Mouse (Mus musculus): Measurements from ENCODE around the gene Cyp4a32. TPM values are rescaled to one million over a fixed set of nuclear protein-coding genes. Genes with fewer than 3 reads are reported as not detected.
"Not testable (repeated sequence)": the region's sequence is repeated elsewhere in the genome, so short reads cannot be mapped to it uniquely, and the experiment has no call there.

Cyp4a32 gene
- total RNA-seq (2015; ENCODE audit: low replicate concordance), result not detected in 2 replicates
- not detected in 2 replicates for total RNA-seq (2017; ENCODE audit: low replicate concordance)

DNA sequence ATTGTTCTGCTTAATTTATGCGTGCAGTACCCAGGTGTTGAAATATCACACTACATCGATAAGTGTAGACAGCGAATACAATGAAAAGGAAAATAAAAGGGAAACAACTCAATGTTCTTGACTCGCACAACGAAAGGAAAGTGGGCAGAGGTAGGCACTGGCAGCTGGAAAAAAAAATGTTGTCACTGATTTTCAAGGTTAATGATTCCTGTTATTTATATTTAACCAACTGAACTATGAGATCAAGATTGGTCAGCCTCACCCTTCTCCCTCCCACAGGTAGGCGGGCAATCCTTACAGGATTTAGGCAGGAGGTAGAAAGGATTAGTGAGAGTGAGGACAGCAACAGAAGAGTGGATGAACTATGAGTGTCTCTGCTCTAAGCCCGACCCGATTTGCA lies at the start of gene Cyp4a32:
Cyp4a32 (plus strand) TSS at position 359 of the 400 bp plus-strand sequence.
- ATAC-seq (replicated peaks; ENCODE audit: low FRiP score, poor library complexity, severe bottlenecking), result not testable (repeated sequence)

DNA sequence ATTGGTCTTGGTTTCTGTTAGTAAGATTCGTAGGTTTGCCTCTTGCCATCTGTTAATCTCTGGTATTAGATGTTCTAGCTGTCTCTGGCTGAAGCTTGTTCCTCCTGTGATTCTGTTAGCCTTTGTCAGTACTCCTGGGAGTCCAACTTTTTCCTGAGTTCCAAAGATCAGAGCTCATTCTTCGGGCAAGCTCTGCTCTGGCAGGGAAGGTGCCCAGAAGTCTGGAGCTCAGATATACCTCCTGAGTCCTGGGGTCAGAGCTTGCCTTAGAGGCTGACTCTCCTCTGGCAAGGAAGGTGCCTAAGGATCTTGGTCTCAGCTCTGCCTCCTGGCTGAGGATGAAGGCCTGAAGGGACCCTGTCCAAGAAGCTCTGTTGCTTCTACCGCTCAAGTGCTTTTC lies 48.0 kb upstream of the Cyp4a32 start:
- ATAC-seq (replicated peaks; ENCODE audit: low FRiP score, poor library complexity, severe bottlenecking), result no peak

- ATAC-seq (replicated peaks; ENCODE audit: low FRiP score, poor library complexity, severe bottlenecking), result no peak
These were observed 45.3 kb upstream of the Cyp4a32 start for GRCm38 (mm10) chr4:115555513-115555912.

DNA sequence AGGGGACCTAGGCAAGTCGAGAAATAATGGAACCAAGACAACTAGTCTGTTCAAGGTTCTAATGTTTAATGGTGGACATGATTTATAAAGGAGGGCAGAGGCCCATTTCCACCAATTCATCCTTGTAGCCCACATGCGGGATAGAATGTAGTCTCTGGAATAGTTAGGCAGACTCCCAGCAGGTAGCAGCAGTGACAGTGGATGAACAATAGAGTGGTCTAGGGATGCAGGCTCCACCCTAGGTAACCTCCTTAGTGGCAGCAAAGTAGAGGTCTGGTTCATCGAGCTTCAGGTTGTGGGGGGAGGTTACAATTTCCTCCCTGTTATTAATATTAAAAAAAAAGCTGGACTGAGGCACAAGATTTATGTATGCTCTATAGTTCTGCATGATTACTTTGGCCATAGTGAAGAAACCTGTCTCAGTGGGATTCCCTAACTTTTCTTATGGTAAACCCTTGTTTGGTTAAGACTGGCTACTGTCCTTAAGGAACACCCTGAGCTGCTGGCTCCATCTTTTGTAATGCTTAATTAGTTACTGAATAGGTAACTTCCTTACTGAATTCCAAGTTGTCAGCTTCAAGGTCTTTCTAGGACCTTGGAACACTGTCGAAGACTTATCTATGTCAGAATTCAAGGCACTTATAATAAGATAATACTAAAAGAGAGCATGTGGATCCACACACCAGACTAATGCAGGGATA lies 42.8 kb upstream of the Cyp4a32 start:
- no peak for ATAC-seq (replicated peaks; ENCODE audit: low FRiP score, poor library complexity, severe bottlenecking)

DNA sequence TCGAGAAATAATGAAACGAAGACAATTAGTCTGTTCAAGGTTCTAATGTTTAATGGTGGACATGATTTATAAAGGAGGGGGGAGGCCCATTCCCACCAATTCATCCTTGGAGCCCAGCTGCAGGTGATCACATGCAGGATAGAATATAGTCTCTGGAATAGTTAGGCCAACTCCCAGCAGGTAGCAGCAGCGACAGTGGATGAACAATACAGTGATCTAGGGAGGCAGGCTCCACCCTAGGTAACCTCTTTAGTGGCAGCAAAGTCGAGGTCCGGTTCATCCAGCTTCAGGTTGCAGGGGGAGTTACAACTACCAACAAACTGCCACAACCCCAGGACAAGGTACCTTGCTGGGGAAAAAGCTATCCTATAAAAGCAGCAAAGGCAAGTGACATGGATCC lies 39.5 kb upstream of the Cyp4a32 start:
- ATAC-seq (replicated peaks; ENCODE audit: low FRiP score, poor library complexity, severe bottlenecking), result not testable (repeated sequence)

- no peak for ATAC-seq (replicated peaks; ENCODE audit: low FRiP score, poor library complexity, severe bottlenecking)
These were observed 37.4 kb upstream of the Cyp4a32 start, which contains the start of gene Cyp4a31 for GRCm38 (mm10) chr4:115563401-115563800. Gene Cyp4a31, plus strand, starts transcription at chr4:115563649.

- ATAC-seq (replicated peaks; ENCODE audit: low FRiP score, poor library complexity, severe bottlenecking), result not testable (repeated sequence)
These were observed 36.1 kb upstream of the Cyp4a32 start for GRCm38 (mm10) chr4:115564469-115565225.

- ATAC-seq (replicated peaks; ENCODE audit: low FRiP score, poor library complexity, severe bottlenecking), result no peak
These were observed 25.5 kb upstream of the Cyp4a32 start for GRCm38 (mm10) chr4:115575255-115575654.

DNA sequence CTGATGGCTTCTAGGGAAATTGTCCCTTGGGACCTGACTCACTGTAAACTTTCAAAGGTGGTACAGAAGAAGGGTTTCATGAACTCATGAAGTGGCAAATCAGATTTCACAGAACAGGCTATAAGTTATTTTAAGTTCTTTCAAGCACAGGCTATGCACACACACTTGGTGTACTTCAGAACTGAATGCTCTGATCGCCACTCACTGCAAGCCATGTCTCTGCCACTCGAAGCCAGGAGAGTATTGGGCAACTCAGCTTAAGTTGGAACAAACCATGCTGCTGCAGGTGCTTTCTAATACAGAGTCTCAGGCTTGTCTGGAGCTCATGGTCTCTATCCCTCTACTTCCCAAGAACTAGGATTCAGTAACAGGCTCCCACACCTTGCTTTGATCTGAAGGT lies 25.0 kb upstream of the Cyp4a32 start:
- ATAC-seq (replicated peaks; ENCODE audit: low FRiP score, poor library complexity, severe bottlenecking), result no peak

GRCm38 (mm10) chr4:115583036-115583435 lies 17.7 kb upstream of the Cyp4a32 start:
- ATAC-seq (replicated peaks; ENCODE audit: low FRiP score, poor library complexity, severe bottlenecking), result peak; percentile 97

- ATAC-seq (replicated peaks; ENCODE audit: low FRiP score, poor library complexity, severe bottlenecking), result no peak
These were observed 4.4 kb upstream of the Cyp4a32 start for GRCm38 (mm10) chr4:115596357-115596756.

- ATAC-seq (replicated peaks; ENCODE audit: low FRiP score, poor library complexity, severe bottlenecking), result no peak
These were observed 3.9 kb upstream of the Cyp4a32 start for GRCm38 (mm10) chr4:115596824-115597336.

DNA sequence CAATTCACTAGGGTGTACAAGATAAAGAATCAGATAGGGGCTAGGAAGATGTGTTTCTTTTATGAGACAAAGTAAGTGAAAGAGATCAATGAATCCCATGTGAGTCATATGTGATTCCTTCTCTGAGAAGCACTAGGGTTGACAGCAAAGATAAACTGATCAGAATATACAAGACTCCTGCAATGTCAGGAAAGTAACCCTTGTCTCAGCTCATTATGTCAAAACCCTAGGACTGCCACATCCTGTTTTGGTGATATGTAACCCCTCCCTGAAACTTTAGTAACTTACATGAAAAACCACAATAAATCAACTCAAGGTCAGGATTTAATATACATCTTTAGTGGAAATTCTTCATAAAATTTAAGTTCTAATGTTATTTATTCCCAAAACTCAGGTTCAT lies 13.2 kb downstream of the Cyp4a32 start:
- no peak for ATAC-seq (replicated peaks; ENCODE audit: low FRiP score, poor library complexity, severe bottlenecking)

DNA sequence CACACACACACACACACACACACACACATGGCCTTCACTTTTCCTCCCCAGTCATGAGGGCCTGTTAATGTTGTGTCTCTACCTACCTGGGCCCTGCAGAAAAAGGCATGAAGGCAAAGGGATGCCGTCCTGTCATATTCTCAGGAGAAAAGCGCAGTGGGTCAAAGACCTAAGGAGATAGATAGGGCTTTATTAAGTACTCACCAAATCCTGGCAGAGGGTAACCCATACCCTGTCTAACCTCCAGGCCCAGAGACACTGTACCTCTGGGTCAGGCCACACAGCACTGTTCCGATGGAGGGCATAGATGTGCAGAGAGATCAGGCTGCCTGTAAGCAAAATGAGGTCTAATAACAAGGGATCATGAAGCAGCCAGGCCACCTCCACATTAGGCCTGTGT lies 24.8 kb downstream of the Cyp4a32 start:
- ATAC-seq (replicated peaks; ENCODE audit: low FRiP score, poor library complexity, severe bottlenecking), result peak; percentile 85

DNA sequence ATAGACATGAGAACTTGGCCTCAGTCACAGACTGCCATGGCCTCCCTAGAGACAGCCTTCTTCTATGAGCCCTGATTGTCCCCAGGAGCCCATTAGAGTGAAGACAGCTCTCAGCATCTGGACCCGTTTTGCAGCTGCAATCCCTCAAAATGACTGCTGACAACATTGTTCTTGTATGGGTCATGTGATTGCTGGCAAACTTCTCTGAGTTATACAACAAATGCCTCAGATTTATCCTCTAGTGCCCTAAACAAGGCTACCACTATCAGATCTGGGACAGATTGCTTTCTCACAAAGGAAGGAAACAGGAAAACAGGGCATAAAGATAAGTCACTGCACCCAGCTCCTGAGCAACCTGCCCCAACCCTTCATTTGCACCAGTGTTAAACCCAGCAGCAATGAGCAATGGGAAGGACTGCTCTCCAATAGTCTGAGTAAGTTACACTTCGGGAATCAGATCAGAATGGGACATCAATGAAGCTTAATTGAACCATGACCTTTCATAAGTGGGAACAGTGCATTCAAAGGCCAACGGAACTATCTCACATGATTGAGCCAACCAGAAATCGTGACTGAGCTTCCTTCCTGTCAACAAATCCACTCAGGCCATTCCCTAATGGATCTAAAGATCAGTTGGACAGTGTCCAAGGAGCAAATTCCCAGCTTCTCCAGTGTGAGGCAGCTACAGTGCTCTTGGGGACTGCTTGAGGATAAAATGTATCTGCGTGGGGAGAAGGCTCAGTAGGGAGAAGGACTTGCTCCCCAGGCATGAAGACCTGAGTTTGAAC lies 42.4 kb downstream of the Cyp4a32 start:
- no peak for ATAC-seq (replicated peaks; ENCODE audit: low FRiP score, poor library complexity, severe bottlenecking)

DNA sequence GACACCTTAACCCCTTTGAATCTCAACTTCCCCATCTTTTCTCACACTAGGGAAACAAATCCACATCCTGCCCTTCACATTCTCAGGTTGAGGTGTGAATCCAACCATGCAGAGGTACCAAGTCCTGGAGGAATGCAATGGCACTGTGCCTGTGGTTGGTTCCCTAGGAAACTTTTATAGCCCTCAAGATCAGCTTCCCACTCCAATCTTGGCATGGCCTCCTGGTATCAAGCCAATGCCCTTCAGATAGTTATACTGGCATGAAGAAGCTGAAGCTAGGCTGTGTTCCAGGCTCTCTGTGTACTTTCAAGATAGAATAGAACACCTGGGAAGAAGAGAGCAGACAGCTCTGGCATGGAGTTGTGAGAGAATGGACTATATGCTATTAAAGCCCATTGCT lies 44.6 kb downstream of the Cyp4a32 start:
- ATAC-seq (replicated peaks; ENCODE audit: low FRiP score, poor library complexity, severe bottlenecking), result no peak

GRCm38 (mm10) chr4:115647580-115647979 lies 46.8 kb downstream of the Cyp4a32 start, which contains the start of gene Cyp4b1:
Gene Cyp4b1, minus strand, starts transcription at chr4:115647723.
- peak; percentile 89 for ATAC-seq (replicated peaks; ENCODE audit: low FRiP score, poor library complexity, severe bottlenecking)

DNA sequence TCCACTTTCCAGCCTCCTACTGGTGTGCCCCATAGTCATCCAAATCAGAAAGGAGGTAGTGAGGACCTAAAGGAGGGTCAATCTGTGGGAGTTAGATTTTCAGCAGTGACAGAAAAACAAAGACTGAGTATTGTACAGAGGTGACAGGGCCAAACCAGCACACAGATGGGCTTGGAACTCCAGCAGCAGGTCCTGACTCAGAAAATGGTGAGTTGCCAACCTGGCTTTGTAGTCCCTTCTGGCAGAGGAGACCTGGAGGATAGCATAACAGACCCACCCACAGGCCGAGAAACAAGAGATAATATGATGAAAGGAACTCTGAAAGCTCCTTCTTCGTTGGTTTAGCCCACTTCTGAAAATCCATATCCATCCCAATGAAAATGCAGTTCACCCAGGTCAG lies 48.0 kb downstream of the Cyp4a32 start:
- no peak for ATAC-seq (replicated peaks; ENCODE audit: low FRiP score, poor library complexity, severe bottlenecking)

- ATAC-seq (replicated peaks; ENCODE audit: low FRiP score, poor library complexity, severe bottlenecking), result no peak
These were observed 48.6 kb downstream of the Cyp4a32 start for GRCm38 (mm10) chr4:115649344-115649743.

- no peak for ATAC-seq (replicated peaks; ENCODE audit: low FRiP score, poor library complexity, severe bottlenecking)
These were observed 50.1 kb downstream of the Cyp4a32 start for GRCm38 (mm10) chr4:115650866-115651265.

All from erythroid progenitor cell, adult 5-6 weeks (primary cell).